Mouse (Mus musculus) E14TG2a.4 (cell line): ENCODE data around the gene Pde4d.

Source experiments
- CTCF ChIP-seq: conservative IDR thresholded peaks from 2 replicates; pipeline ENCODE4 v1.5.1; 2014; ENCODE audit warnings: low read length
- NANOG ChIP-seq: IDR thresholded peaks from 2 replicates; pipeline ENCODE4 v1.6.1; 2014; ENCODE audit warnings: borderline replicate concordance, low read length, mixed read lengths
- POU5F1 ChIP-seq: IDR thresholded peaks from 2 replicates; pipeline ENCODE4 v1.6.1; 2014; ENCODE audit warnings: low read length, borderline replicate concordance

GRCm38 (mm10) chr13:109118296-109118800, 668.6 kb downstream of the Pde4d start:
- TF ChIP-seq NANOG: no peak
- TF ChIP-seq CTCF: no peak
- no peak for TF ChIP-seq POU5F1
